Mouse (Mus musculus) right cerebral cortex, postnatal 4 days (tissue): ENCODE results near the gene Cald1.

ENCODE experiments used
- DNase-seq: peaks from one replicate; pipeline ENCODE4 v3.0.0-alpha.2; 2022

Gene Cald1

DNA sequence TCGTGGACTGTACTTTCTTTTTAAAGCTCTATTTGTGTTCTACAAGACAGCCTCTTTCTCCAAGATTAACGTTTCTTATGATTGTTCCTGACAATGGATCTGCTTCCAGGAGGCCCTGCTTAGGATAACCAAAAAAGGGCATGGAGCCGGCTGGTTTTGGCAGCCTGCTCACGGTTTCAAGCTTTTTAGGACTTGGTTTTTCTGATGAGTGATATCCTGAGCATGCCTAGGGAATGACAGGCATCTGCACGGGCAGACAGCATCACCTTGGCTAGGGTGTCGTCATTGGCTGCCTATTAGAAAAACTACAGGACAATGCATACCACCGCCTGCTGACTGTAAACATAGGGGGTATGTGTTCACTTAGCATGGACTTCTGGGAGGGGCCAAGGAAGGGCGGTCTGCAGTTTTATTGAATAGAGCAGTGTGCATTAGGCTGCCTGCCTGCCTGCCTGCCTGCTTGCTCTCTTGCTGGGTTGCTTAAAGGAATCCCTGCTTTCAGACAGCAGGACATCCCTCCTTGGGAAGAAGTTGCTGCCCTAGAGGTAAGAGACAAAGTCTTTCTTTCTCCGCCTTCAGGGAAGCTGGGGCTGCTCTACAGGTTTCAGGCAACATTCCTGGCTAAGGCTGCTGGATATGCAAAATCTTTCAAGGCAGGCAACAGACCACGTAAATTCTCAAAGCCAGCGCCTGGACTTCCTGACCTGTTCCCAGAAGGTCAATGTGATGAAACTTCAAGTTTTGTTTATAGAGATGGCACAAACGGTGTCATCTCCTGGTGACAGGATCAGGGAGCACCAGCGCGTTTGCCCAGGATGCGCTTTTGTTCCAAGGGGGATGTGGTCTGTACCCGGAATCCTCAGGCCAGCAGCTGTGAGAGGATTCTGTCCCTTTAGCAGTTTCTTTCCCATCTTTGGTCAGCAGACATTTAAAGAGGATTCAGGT, at the start of gene Cald1:
TSS of gene Cald1 (plus strand) at position 380 of the 945 bp plus-strand sequence.
- no peak for DNase-seq

DNA sequence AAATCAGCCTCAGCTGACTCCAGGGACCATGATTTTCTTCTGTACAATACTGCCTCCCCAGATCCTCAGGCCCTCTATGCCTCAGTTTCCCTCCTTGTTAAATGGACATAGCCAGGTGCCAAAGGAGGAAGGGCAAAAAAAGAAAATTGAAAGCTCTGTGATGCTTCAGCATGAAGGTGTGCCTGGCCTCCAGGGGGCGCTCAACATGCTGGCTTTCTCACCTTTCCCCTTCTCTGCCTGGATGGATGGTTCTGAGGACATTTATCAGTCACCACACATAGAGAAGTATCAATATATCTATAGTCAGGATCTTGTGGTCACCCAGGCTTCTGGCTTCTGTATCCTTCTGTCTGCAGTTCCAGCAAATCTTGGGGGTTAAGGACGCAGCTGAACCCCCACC, 49.3 kb upstream of the Cald1 start:
- DNase-seq = peak; percentile 34

- no peak for DNase-seq
Measured at GRCm38 (mm10) chr6:34552489-34553157, 45.7 kb upstream of the Cald1 start.

GRCm38 (mm10) chr6:34554291-34554997, 43.9 kb upstream of the Cald1 start:
- no peak for DNase-seq

DNA sequence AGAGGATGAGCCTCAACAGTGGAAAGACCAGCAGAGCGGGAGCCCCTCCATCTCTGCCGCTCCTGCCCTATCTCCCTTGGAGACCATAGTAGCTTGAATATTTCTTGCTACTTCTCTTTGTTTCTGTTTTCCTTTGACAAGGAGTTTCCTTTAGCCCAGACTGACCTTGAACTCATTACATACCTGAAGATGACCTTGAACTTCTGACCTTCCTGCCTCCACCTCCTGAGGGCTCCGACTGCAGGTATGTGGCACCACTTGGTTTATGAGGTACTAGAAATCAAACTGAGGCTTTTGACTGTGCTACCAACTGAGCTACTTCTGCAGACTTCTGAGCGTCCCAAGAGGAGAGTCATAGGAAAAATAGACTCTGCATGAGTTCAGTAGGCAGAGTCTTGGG, 38.8 kb upstream of the Cald1 start:
- no peak for DNase-seq

DNA sequence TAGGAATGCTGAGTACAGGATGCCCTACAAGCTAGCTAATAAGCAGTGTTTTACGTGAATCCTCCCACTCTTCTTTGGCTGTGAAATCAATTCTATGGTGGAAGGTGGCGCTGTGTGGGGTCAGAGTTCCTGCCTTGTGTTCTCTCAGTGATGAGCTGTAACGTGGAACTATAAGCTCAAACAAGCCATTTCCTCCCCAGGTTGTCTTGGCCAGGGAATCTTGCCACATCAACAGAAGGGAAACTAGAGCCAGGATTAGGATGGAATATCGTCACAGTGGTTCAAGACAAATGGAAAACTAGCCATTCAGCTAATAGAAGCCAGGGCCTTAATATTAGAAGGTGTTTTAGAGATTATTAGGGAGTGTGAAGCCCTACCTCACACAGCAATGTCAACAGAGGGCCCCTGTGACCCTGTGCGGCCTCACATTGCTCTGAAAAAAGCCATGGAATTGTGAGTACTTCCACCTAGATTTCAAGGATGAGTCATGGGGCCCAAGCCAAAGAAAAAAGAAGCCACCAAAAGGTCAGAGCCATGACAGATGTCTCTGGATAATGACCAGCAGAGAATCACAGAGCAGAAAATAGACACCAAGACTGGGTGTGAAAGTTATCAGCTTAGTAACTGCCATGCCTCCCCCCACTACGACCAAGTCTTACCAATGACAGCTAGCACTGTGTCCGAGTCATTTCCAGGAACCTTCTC, 33.0 kb upstream of the Cald1 start:
- no peak for DNase-seq

DNA sequence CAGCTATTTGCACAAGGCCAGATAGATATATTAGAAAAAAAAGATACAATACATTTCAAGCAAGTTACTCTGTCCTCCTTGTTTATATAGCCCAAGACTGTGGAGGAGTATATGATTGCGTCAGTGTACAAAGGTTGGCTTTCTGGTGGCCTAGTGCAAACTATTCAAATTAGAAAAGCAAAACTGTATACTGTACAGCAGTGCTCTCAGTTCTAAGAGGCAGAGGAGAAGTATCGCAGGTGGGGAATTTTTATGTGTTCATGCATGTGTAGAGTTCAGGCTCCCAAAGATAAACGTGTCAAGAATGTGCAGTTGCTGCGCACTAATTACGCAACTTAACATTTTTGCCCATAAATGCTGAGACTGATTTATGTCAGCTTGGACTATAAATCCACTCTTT, 31.0 kb upstream of the Cald1 start:
- no peak for DNase-seq

DNA sequence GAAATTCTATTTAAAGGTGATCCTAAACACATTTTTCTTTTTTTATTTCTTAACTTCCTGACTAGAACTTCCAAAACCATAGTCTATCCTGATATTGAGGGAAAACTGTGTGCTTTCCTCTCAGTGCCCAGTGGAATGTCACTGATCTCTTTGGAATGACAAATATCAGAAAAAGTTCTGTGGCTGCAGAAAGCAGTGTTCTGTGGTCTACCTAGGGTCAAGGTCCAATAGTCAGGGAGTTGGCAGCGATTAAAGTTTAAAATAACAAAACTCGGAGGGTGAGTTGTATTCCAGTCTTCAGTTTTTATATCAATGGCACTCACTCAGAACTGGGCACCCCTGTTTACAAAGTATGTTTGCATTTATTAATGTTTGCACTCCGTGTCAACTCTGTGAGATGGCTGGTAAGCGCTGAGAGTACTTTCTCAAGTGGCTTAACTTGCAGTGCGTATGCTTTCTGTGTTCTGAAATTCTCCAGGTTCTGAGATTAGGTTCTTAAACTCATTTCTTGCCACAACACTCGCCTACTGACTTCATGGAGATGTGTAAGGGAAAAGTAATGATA, 18.7 kb upstream of the Cald1 start:
- DNase-seq = no peak

- DNase-seq = no peak
Measured at GRCm38 (mm10) chr6:34583365-34583764, 14.9 kb upstream of the Cald1 start.

DNA sequence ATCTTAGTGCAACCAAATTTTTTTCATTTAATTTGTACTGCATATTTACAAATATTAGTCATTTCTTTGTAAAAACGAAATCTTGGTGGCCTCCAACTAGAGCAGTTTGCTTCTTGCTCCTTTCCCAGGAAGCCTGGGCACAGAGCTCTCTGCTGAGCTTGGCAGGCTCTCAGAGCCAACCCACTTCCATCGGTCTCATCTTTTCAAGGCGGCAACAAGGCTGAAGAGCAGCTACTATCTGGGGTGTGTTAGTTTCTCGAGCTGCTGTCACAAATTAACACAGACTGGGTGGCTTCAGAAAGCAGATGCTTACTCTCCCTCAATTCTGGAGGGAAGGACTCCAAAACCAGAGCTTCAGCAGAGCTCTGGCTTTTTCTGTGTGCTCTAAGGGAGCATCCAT, 10.2 kb upstream of the Cald1 start:
- no peak for DNase-seq

GRCm38 (mm10) chr6:34590716-34591115, 7.6 kb upstream of the Cald1 start:
- DNase-seq = no peak

- DNase-seq = no peak
Measured at GRCm38 (mm10) chr6:34593353-34593752, 4.9 kb upstream of the Cald1 start.

DNA sequence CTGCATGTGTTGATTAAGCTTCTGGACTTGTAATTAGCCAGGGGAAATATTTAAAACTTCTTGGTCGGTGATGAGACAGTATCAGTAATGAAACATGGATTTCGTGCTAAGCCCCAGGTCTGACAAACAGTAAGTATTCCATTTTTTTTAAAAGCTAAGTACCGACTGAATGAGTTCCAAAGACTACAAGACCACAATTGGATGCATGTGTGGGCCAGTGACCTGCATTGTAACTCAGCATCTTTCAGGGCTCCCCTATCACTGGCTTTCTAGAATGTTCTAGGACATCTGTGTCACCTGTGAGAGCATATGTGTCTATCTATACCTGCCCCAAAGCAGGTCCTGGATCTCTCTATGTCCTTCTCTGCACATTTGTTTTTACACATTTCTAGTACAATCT, 984 bp upstream of the Cald1 start:
- no peak for DNase-seq

GRCm38 (mm10) chr6:34599171-34599570, 871 bp downstream of the Cald1 start:
- DNase-seq = no peak

DNA sequence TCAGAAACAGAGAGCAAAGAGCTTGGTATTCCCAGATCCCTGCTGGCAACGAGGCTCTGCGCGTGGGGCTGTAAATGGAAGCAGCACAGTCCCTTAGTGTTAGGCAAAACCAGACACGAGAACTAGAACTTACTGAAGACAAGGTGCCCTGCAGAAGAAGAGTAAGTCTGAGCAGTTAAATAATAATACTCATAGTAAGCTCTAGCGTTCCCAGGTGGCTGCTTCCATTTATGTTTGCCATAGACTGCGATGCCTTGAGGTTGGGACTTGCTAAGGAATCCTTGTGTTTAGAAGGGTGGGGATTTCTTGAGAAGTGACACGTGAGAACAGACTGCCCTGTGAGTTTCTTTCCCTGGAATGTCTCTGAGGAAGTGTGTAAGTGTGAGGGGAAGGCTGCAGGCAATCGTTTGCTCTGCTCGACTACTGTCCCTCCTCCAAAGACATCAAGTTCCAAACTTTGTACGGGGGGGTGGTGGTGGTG, 1.4 kb downstream of the Cald1 start:
- no peak for DNase-seq

DNA sequence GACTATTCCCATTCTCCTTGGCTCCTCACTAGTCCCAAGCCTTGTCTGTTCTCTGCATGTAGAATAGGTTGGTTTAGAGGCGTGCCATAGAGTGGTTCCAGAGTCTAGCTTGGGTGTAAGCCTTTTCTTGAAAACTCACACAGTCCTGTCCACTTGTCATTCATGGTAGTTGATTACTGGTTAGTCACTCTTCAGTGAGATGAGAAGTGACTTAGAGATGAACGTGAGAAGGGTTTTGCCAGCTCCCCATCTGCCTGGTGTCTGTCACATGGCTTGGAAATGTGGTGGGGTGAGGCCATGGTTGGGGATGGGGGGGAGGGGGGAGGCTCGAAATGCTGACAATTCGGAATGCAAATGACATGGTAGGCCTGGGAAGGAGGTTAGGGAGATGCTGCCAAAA, 2.5 kb downstream of the Cald1 start:
- no peak for DNase-seq

- DNase-seq = no peak
Measured at GRCm38 (mm10) chr6:34602091-34602490, 3.8 kb downstream of the Cald1 start.

- no peak for DNase-seq
Measured at GRCm38 (mm10) chr6:34606407-34606806, 8.1 kb downstream of the Cald1 start.

DNA sequence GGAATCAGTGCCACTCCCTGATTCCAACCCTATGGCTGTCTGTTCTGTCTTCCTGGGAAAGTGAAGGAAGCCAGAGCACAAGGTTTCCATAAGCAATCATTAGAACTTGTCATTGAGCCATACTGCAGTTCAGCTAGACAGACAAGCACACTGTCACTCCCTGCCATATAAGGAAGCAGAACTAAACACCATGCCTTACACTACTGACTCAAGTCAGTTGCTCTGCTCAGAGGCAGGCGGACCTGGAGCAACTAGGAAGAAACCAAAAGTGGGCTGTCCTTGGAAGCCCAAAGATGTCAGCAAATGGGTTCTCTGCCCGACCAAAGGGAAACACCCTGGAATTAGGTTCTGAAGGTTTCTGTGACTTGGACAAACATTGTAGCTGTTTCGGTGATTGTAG, 10.3 kb downstream of the Cald1 start:
- no peak for DNase-seq

DNA sequence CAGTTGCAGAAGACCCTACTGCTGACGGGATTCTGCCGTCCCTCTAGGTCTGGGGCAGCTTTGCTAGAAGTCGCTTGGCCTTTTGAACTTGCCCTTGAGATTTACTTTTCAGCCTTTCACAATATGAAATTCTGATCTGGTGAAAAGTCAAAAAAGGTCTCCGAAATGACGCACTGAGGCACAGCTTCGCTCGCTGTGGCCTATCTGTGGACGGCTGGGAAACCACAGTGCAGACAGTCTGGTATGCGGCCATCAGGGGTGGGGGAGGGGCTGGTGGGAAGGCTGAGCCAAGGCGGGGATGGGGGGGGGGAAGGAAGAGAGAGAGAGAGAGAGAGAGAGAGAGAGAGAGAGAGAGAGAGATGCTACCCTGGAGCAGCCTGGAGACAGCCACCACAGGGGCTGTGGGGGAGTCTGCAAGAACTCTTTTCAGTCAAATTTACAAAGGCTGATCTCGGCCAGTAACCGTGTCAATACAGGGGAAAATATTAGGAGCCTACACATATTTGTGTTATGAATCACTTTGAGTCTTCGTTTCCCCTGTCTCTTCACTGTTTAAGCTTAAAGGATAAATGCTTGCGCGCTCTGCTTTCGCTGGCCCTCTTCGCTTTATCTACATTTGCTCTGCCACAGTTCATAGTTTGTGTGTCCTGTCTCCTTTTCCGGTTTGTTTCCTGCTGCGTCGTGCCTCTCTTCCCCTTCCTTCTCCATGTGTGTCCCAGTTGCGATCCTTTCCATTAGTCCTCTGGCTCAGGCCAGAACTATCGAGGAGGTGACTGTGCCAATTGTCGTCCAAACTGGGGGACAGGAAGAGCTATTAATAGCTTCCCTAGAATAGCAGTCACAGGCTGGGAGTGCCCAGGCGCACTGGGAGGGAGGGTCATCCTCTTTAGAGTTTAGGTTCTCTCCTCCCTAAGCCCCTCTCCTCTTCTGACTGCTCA, 11.9 kb downstream of the Cald1 start:
- no peak for DNase-seq

DNA sequence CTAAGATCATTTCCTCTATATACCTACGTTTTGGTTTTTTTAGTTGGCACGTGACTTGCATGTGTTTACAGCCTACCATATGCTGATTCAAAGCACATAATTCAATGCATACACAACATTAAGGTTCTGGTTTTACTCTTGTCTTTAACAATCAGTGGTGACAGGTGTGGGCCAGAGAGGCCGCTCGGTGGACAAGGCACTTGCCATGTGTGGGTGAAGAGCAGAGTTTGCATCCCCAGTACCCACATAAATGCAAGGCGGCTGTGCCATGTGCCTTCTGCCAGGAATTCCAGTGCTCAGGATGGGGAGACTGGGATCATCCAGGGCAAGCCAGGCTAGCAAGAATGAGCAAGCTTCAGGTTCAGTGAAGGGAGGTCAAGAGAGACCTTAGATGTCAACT, 14.8 kb downstream of the Cald1 start:
- DNase-seq = no peak
